Mouse (Mus musculus) intestine, embryonic 15.5 days (tissue): ENCODE data around the gene Dao. TPM values are rescaled to one million over a fixed set of nuclear protein-coding genes. Genes with fewer than 3 reads are reported as not detected.
A peak's percentile ranks its signal among the peaks of the same experiment; 100 is the strongest.

Experiments used
- ATAC-seq: fragments of 200-750 bp; cut with Nextera tagmentation; 2 replicates; pipeline ENCODE4 v1.8.0; 2017; ENCODE audit warnings: moderate TSS enrichment, moderate library complexity
- H3K27ac ChIP-seq: fragments of 300-500 bp; sonication (generic); 2 replicates; pipeline ENCODE4 v1.5.1; 2015; ENCODE audit warnings: mild to moderate bottlenecking, inconsistent platforms
- H3K27me3 ChIP-seq: fragments of 300-500 bp; sonication (generic); replicated peaks from 2 replicates; pipeline ENCODE4 v1.6.1; 2015; ENCODE audit warnings: inconsistent platforms
- H3K36me3 ChIP-seq: fragments of 300-500 bp; sonication (generic); 2 replicates; pipeline ENCODE4 v1.6.1; 2015; ENCODE audit warnings: inconsistent platforms
- H3K4me1 ChIP-seq: fragments of 300-500 bp; sonication (generic); replicated peaks from 2 replicates; pipeline ENCODE4 v1.6.1; 2015; ENCODE audit warnings: inconsistent platforms
- H3K4me2 ChIP-seq: fragments of 300-500 bp; sonication (generic); replicated peaks from 2 replicates; pipeline ENCODE4 v1.6.1; 2015; ENCODE audit warnings: mild to moderate bottlenecking, inconsistent platforms
- H3K4me3 ChIP-seq: fragments of 300-500 bp; sonication (generic); replicated peaks from 2 replicates; pipeline ENCODE4 v1.5.1; 2015; ENCODE audit warnings: inconsistent platforms
- H3K9ac ChIP-seq: fragments of 300-500 bp; sonication (generic); 2 replicates; pipeline ENCODE4 v1.6.1; 2015; ENCODE audit warnings: inconsistent platforms
- H3K9me3 ChIP-seq: fragments of 300-500 bp; sonication (generic); 2 replicates; pipeline ENCODE4 v1.6.1; 2016; ENCODE audit warnings: inconsistent platforms
- WGBS: fragments of 180-500 bp; shearing (Covaris S2); methylation state at CpG from one replicate; pipeline ENCODE4 v1.1.7; 2015; 5-methylcytosine and 5-hydroxymethylcytosine counted together
- polyA plus RNA-seq: library from polyadenylated mRNA; unstranded; fragments of >200 nt; fragmentation: Nextera tagmentation; extraction: Ambion mirVana; gene quantifications from 2 replicates; pipeline ENCODE4 v1.2.1, GENCODE M21; 2015

The Dao gene
- polyA plus RNA-seq, 1 experiment from 2014 or later: 13.8 TPM

DNA sequence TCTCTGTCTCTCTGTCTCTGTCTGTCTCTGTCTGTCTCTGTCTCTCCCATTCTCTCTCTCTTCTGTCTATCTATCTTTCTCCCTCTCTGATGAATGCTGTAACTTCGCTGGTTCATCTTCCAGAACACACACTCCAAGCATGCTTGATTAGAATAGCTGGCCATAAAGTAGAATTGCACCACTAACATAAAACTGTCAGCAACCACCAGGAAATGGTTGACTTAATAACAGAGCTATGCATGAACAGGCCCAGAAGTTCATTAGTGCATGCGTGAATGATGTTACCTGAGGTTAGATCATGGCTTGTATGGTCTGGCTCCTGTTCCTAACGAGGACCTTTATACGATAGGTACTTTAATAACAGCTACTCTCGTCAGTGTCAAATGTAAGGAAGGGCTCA is 1.6 kb downstream of the Dao start:
- Histone ChIP-seq H3K4me1 (0 out of 2 replicates have a peak, but pooled peaks cover 7% of the 10 kb centered on the region), H3K9me3 (no peaks in the 10 kb centered on the region), H3K27ac (peak overlapping the region; percentile 54; the same call in 1 of the 2 replicates), H3K9ac (no peak overlapping the region), H3K4me3 (no peak overlapping the region; the same call in 1 of the 2 replicates), H3K36me3 (no peaks in the 10 kb centered on the region), H3K4me2 (peak overlapping the region; percentile 17), H3K27me3 (no peaks in the 10 kb centered on the region)
- peak; percentile 71 for ATAC-seq
- WGBS: 50% methylated on average over 5 of the region's 5 CpGs

DNA sequence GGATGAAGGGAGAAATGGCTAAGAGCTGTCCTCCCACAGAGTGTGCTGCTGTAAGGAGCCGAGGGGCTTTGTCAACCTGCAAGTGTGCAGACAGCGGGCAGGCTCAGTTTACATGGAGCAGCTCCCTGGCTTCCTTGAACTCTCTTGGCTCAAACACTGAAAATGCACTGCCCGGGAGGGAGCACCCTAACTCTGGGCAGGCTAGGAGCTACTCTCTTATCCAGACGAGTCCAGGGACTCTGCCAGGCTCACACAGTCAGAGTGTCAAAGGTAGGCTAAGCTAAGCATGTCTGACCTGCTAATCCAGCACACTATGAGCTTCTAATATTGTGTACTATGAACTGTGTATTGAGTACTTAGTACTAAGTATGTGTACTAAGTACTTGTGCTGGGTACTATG is 3.5 kb downstream of the Dao start:
- H3K9me3 ChIP-seq: no peaks in the 10 kb centered on the region
- H3K27ac ChIP-seq: no peak overlapping the region
- WGBS: 67% methylated on average over 4 of the region's 4 CpGs
- no peaks in the 10 kb centered on the region for H3K27me3 ChIP-seq
- H3K9ac ChIP-seq: no peak overlapping the region
- no peak for ATAC-seq
- H3K36me3 ChIP-seq: no peaks in the 10 kb centered on the region
- H3K4me2 ChIP-seq: no peak overlapping the region
- H3K4me3 ChIP-seq: no peak overlapping the region
- H3K4me1 ChIP-seq: 0 out of 2 replicates have a peak, but pooled peaks cover 7% of the 10 kb centered on the region

DNA sequence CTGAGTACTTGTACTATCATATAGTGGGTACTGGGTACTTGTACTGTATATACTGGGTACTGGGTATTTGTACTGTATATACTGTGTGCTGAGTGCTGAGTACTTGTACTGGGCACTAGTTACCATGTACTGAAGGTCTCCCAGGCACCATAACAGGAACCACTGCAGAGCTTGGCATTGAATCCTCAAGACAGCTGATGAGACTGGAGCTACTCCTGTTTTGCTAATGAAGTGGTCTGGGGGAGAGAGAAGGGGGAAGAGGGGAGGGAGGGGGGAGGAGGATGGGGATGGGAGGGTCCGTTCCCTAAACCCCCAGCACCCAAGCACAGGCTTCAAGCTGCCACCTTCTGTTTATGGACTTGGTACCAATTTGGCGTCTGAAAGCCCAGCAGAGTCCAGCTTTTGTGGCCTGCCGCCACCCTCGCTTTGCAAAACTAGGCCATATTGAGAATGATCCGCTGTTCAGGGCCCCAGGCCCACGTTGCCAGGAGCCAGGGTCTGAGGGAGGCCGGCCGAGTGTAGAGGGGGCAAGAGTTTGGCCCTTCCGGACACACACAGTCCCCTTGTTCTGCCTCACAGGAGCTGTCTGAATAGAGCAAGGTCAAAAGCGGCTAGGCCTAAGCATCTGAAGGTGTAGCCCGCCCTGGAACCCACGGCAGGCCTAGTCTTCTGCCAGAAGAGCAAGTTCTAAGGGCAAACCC is 4.4 kb downstream of the Dao start:
- WGBS: 80% methylated on average over 12 of the region's 12 CpGs
- no peak overlapping the region for H3K4me2 ChIP-seq
- no peaks in the 10 kb centered on the region for H3K36me3 ChIP-seq
- H3K27ac ChIP-seq: no peak overlapping the region
- no peak for ATAC-seq
- no peak overlapping the region for H3K9ac ChIP-seq
- H3K9me3 ChIP-seq: no peaks in the 10 kb centered on the region
- 0 out of 2 replicates have a peak, but pooled peaks cover 7% of the 10 kb centered on the region for H3K4me1 ChIP-seq
- H3K27me3 ChIP-seq: no peaks in the 10 kb centered on the region
- H3K4me3 ChIP-seq: no peak overlapping the region

DNA sequence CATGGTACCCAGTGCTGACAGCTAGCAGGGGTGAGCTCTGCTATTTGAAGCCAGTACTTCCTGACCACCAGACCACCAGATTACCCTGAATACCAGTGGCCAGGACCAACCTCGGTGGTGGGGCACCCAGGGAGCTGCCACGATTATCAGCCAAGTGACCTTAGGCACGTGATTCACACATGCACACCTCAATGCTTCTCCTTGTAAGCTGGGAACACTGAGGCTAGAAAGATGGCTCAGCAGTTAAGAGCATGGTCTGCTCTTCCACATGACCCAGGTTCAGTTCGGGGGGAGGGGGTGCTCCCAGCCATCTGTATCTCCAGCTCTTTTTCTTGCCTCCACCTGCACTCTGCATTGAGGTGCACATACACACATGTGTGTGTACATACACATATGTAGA is 5.5 kb downstream of the Dao start:
- Histone ChIP-seq H3K9ac (no peak overlapping the region), H3K36me3 (no peaks in the 10 kb centered on the region), H3K4me2 (no peak overlapping the region), H3K4me3 (no peak overlapping the region), H3K27ac (no peak overlapping the region), H3K4me1 (0 out of 2 replicates have a peak, but pooled peaks cover 2% of the 10 kb centered on the region), H3K27me3 (no peaks in the 10 kb centered on the region), H3K9me3 (no peaks in the 10 kb centered on the region)
- no peak for ATAC-seq
- 64% methylated on average over 4 of the region's 4 CpGs for WGBS

DNA sequence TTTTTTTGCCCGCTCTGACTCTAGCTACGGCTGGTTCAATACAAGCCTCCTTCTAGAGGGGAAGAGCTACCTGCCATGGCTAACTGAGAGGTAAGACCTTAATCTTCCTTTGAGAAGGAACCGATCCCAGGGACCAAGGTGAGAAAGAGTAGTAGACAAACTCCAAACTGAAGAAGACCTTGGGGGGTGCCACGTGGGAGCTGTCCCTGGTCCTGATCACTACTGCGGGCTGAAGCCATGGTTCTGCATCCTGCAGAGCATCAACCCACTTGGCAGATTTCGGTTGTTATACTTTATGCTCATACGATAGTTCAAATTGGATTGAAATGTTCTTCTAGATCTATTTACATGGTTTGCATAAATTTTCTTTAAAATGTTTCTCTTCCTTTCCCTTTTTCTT is 11.6 kb downstream of the Dao start:
- no peak for ATAC-seq
- Histone ChIP-seq H3K4me1 (no peaks in the 10 kb centered on the region), H3K9me3 (no peaks in the 10 kb centered on the region), H3K9ac (no peak overlapping the region), H3K4me2 (no peak overlapping the region), H3K27me3 (no peaks in the 10 kb centered on the region), H3K4me3 (no peak overlapping the region), H3K36me3 (no peaks in the 10 kb centered on the region), H3K27ac (no peak overlapping the region)
- 66% methylated on average over 7 of the region's 7 CpGs for WGBS

DNA sequence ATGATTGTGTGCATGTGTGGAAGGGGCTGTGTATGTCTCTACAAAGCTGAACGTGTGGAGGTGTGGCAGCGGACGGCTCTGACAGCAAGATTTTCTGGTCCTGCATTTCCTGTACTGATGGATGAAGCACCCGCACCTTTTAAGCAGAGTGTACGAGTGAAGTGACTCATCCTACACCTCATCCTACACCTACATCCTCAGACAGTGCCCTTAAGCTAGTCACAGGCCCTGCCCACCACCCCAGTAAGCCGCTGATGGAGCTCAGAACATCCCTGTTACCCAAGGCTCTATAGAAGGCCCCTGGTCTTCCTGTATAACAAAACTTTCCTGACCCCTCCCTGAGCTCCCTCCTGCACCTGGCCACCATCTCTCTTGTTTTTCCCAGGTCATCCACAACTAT is 20.9 kb downstream of the Dao start:
- Histone ChIP-seq H3K36me3 (no peaks in the 10 kb centered on the region), H3K27me3 (no peaks in the 10 kb centered on the region), H3K4me3 (no peak overlapping the region), H3K9me3 (no peaks in the 10 kb centered on the region), H3K4me1 (0 out of 2 replicates have a peak, but pooled peaks cover 2% of the 10 kb centered on the region), H3K4me2 (no peak overlapping the region), H3K27ac (no peak overlapping the region), H3K9ac (no peak overlapping the region)
- 52% methylated on average over 6 of the region's 6 CpGs for WGBS
- ATAC-seq: no peak

DNA sequence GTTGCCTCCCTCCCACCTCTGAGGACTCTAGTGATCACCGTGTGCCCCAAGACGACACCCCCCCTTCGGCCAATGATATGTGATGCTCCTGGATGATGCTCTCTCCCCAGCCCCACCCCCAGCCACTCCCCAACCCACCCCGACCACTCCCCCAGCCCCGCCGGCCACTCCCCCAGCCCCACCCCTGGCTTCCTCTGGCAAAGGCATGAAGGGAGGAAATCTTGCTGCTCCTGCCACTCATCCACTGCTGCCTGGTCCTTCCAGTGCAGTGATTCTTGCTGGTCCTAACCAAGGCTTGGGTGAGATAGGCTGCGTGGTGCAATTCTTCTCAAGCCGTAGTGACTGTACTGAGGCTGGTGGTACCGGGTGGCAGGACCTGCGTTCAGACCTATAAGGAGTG is 21.4 kb downstream of the Dao start:
- 0 out of 2 replicates have a peak, but pooled peaks cover 2% of the 10 kb centered on the region for H3K4me1 ChIP-seq
- no peak overlapping the region for H3K9ac ChIP-seq
- no peak overlapping the region for H3K4me3 ChIP-seq
- H3K9me3 ChIP-seq: no peaks in the 10 kb centered on the region
- no peak overlapping the region for H3K4me2 ChIP-seq
- 14% methylated on average over 10 of the region's 10 CpGs for WGBS
- H3K27ac ChIP-seq: no peak overlapping the region
- H3K27me3 ChIP-seq: no peaks in the 10 kb centered on the region
- peak; percentile 57 for ATAC-seq
- H3K36me3 ChIP-seq: no peaks in the 10 kb centered on the region

DNA sequence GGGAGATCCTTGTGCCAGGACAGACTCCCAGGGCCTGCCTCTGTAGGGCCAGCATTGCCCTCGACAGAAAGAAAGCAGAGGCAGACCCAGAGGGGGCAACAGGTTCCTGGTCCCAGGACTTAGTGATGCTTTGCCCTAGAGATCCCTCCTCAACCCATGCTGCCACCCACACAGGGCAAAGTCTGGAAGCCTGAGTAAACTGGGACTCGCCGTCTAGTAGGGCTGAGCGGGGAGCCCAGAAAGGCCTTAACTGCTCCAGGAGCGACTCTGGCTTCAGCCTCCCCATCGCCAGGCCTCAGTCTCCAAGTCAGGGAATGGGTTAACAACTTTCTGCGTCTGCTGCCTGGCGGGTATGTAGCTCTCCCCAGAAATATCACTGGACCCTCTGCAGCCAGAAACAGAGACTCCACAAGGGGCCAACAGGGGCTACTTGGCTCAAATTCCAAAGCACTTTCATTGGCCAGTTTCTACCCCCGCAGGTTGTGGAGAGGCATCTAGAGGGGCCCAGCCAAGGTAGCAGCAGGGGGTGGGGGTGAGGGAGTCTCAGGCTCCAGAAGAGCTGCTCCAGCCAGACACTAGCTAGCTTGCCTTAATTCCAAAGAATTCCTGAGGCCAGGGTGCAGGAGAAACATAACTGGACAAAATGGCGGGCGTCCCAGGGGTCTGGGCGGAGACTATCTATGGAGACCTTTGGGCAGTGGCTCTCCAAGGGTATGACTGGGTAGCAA is 23.9 kb downstream of the Dao start:
- no peaks in the 10 kb centered on the region for H3K9me3 ChIP-seq
- H3K4me1 ChIP-seq: 0 out of 2 replicates have a peak, but pooled peaks cover 5% of the 10 kb centered on the region
- no peaks in the 10 kb centered on the region for H3K36me3 ChIP-seq
- H3K27me3 ChIP-seq: no peaks in the 10 kb centered on the region
- H3K4me3 ChIP-seq: no peak overlapping the region
- H3K27ac ChIP-seq: no peak overlapping the region
- no peak overlapping the region for H3K9ac ChIP-seq
- H3K4me2 ChIP-seq: no peak overlapping the region
- 86% methylated on average over 12 of the region's 12 CpGs for WGBS
- ATAC-seq: no peak

DNA sequence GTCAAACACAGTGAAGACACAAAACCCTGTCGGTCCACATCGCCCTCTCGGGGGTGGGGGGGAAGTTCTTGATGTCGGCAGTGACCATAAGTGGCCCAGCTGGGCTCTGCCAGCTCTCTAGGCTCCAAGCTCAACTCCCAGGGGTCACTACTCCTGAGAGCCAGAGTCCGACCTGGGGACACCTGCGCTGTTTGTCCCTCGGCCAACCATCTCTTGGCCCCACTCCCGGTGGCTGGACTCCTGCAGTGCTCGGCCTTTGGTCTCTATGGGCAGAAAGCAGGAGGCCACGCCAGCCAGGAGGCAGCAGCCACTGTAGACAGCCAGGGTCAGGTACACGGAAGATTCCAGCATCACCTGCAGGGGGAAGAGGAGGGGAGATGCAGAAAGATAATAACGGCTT is 24.6 kb downstream of the Dao start:
- Histone ChIP-seq H3K27me3 (no peaks in the 10 kb centered on the region), H3K4me1 (0 out of 2 replicates have a peak, but pooled peaks cover 5% of the 10 kb centered on the region), H3K36me3 (no peaks in the 10 kb centered on the region), H3K4me2 (no peak overlapping the region), H3K9ac (no peak overlapping the region), H3K27ac (no peak overlapping the region), H3K4me3 (no peak overlapping the region), H3K9me3 (no peaks in the 10 kb centered on the region)
- no peak for ATAC-seq
- 77% methylated on average over 12 of the region's 12 CpGs for WGBS

DNA sequence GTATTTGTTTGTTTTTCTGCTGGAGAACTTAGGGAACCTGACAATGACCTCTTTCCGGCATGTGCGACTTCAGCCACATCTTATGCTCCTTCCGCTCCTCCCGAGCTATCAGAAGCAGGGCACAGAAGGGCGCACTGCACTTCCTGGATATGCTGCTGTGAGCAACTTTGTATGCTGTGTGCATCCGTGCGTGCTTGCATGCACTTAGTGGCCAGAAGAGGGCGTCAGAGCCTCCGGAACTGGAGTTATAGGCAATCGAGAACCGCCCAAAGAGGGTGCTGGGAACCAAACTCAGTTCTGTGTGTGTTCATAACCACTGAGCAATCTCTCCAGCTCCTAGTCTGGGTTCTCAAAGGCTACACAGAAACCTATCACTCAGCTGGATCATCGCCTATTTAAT is 27.1 kb downstream of the Dao start:
- H3K4me3 ChIP-seq: no peak overlapping the region
- ATAC-seq: no peak
- H3K27me3 ChIP-seq: no peaks in the 10 kb centered on the region
- 0 out of 2 replicates have a peak, but pooled peaks cover 3% of the 10 kb centered on the region for H3K4me1 ChIP-seq
- no peaks in the 10 kb centered on the region for H3K36me3 ChIP-seq
- no peaks in the 10 kb centered on the region for H3K9me3 ChIP-seq
- H3K9ac ChIP-seq: no peak overlapping the region
- H3K4me2 ChIP-seq: no peak overlapping the region
- 89% methylated on average over 12 of the region's 12 CpGs for WGBS
- no peak overlapping the region for H3K27ac ChIP-seq

DNA sequence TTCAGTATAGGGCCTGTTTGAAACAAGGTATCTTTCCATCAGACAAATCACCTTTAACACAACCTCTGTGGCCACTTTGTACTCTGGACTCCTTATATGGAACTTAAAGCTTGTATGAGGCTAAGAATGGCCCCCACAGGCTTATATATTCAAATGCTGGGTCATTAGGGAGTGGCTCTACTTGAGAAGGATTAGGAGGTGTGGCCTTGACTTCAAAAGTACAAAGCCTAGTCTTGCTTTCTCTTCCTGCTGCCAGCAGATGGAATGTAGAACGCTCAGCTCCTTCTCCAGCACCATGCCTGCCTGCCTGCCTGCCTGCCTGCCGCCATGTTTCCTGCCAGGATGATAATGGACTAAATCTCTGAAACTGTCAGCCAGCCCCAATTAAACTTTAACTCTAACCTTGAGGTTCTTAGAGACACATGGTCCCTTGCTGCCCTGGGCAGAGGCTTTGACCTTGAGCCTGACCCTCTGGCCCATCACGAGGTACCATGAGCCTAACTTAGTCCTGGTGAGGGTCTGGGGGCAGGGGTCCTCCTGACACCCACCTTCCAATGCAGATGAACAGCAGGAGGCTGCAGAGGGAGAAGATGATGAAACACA is 28.8 kb downstream of the Dao start:
- H3K27ac ChIP-seq: no peak overlapping the region
- H3K9ac ChIP-seq: no peak overlapping the region
- H3K36me3 ChIP-seq: no peaks in the 10 kb centered on the region
- no peak overlapping the region for H3K4me3 ChIP-seq
- no peak for ATAC-seq
- no peaks in the 10 kb centered on the region for H3K9me3 ChIP-seq
- H3K27me3 ChIP-seq: no peaks in the 10 kb centered on the region
- H3K4me2 ChIP-seq: no peak overlapping the region
- H3K4me1 ChIP-seq: 0 out of 2 replicates have a peak, but pooled peaks cover 5% of the 10 kb centered on the region
- 78% methylated on average over 3 of the region's 3 CpGs for WGBS

DNA sequence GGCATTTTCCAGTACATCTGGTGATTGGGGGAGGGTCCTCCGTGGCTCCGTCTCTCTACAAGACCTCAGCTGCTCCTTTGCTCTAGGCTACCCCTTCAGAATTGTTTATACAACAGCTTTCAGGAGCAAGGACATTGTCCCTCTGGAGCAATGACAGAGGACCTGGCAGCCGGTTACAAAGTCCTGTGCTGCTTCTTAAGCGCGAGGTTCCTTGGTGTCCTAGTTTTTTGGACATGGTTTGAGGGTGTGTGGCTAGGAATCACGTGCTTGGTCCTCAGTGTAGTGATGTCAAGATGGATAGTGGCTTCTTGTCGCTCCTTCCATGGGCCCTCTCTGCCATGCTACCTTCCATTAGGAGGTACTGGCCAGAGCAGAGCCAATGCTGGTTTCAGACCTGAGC is 30.9 kb downstream of the Dao start:
- no peak for ATAC-seq
- Histone ChIP-seq H3K27ac (no peak overlapping the region), H3K4me3 (no peak overlapping the region), H3K4me2 (no peak overlapping the region), H3K36me3 (no peaks in the 10 kb centered on the region), H3K27me3 (no peaks in the 10 kb centered on the region), H3K4me1 (0 out of 2 replicates have a peak, but pooled peaks cover 5% of the 10 kb centered on the region), H3K9ac (no peak overlapping the region), H3K9me3 (no peaks in the 10 kb centered on the region)
- WGBS: 73% methylated on average over 7 of the region's 7 CpGs
